Comparison of ENCODE assay signal across 12 mouse cellular contexts in genomic region chr6:36775647-36776360, GRCm38 (mm10). TPM values are rescaled to one million over a fixed set of nuclear protein-coding genes. Genes with fewer than 3 reads are reported as not detected.
A peak's percentile ranks its signal among the peaks of the same experiment; 100 is the strongest.
DNase-seq lines count a peak whose midpoint lies in the region; ATAC-seq and TF ChIP-seq lines count a peak whose summit lies in the region.
"Had no signal": no experiment of that assay in that cellular context is flagged by ENCODE, and none has a peak within 500 bp of the region (broad histone marks: within the 10 kb centered on the region; RNA-seq: fewer than 3 reads in every experiment).

No protein-coding gene starts in this region.

- no peak overlapping the region for H3K4me3 ChIP-seq in left cerebral cortex, adult 2 months
- H3K4me3 ChIP-seq in forebrain, embryonic 14.5 days (ENCODE audit: low read depth, low read length), result no peak overlapping the region
- peak overlapping the region; percentile 24; the same call in 1 of the 2 replicates for H3K4me3 ChIP-seq in midbrain, embryonic 10.5 days
- H3K4me3 ChIP-seq in neural tube, embryonic 15.5 days (replicated peaks), result no peak overlapping the region
- H3K4me3 ChIP-seq: embryonic facial prominence, embryonic 12.5 days; lung, embryonic 15.5 days had no signal

- 6% methylated on average over 10 of the region's 10 CpGs for WGBS in forebrain, embryonic 14.5 days
- 22% methylated on average over 10 of the region's 10 CpGs for WGBS in midbrain, embryonic 10.5 days
- WGBS in neural tube, embryonic 15.5 days, result 16% methylated on average over 10 of the region's 10 CpGs

- intact Hi-C loops in left cerebral cortex, adult 2 months (cut with DNase I), result loop anchor here (2.0 kb wide), 1 partner anchor 33 kb away; no protein-coding TSS in a partner anchor
- intact Hi-C loops in left cerebral cortex, postnatal 10 days (cut with DNase I), result no loop called here

- no peaks in the 10 kb centered on the region for H3K27me3 ChIP-seq in forebrain, embryonic 14.5 days (replicated peaks; ENCODE audit: control insufficient read depth, insufficient read depth, low read length)
- H3K27me3 ChIP-seq in midbrain, embryonic 10.5 days (ENCODE audit: low read depth, poor library complexity, severe bottlenecking), result peaks cover 92% of the 10 kb centered on the region
- H3K27me3 ChIP-seq in neural tube, embryonic 15.5 days (replicated peaks), result no peaks in the 10 kb centered on the region
- H3K27me3 ChIP-seq: embryonic facial prominence, embryonic 12.5 days; lung, embryonic 15.5 days had no signal

- no peaks in the 10 kb centered on the region for H3K9me3 ChIP-seq in forebrain, embryonic 14.5 days (replicated peaks; ENCODE audit: control insufficient read depth, low read length)
- H3K9me3 ChIP-seq in midbrain, embryonic 10.5 days (replicated peaks), result no peaks in the 10 kb centered on the region
- H3K9me3 ChIP-seq in neural tube, embryonic 15.5 days (replicated peaks), result no peaks in the 10 kb centered on the region
- H3K9me3 ChIP-seq: embryonic facial prominence, embryonic 12.5 days; lung, embryonic 15.5 days had no signal

- no peak overlapping the region; the same call in 1 of the 2 replicates for H3K9ac ChIP-seq in forebrain, embryonic 14.5 days (ENCODE audit: low read length)
- H3K9ac ChIP-seq in neural tube, embryonic 15.5 days (replicated peaks), result no peak overlapping the region
- H3K9ac ChIP-seq: embryonic facial prominence, embryonic 12.5 days; lung, embryonic 15.5 days had no signal

- ATAC-seq in forebrain, embryonic 14.5 days, result peak; percentile 40
- peak; percentile 62 for ATAC-seq in neural tube, embryonic 15.5 days (ENCODE audit: low FRiP score)
- ATAC-seq: activated CD4-positive, CD25-positive, alpha-beta regulatory T cell, adult 4 months had no signal

- no peak for DNase-seq in left cerebral cortex, adult 2 months (ENCODE audit: extremely low spot score in 1 of 2, low spot score in 2 of 2)
- DNase-seq in left cerebral cortex, postnatal 10 days (ENCODE audit: extremely low spot score in 1 of 2, low spot score in 2 of 2), result no peak
- DNase-seq in forebrain, embryonic 14.5 days (ENCODE audit: low spot score), result peak; percentile 64
- peak; percentile 89 for DNase-seq in midbrain, embryonic 10.5 days (ENCODE audit: low spot score)
- DNase-seq in ovary, postnatal 36 days (ENCODE audit: low spot score), result no peak
- DNase-seq in adrenal gland, postnatal 36 days, result no peak
- no peak for DNase-seq in right cerebral cortex, adult 2 months (ENCODE audit: low spot score in 2 of 2)
- DNase-seq: kidney, postnatal 4 days had no signal

- H3K27ac ChIP-seq in left cerebral cortex, adult 2 months, result peak overlapping the region; percentile 77
- peak overlapping the region; percentile 83 for H3K27ac ChIP-seq in forebrain, embryonic 14.5 days (ENCODE audit: low read depth, low read length)
- H3K27ac ChIP-seq in midbrain, embryonic 10.5 days (replicated peaks), result no peak overlapping the region
- peak overlapping the region; percentile 60 for H3K27ac ChIP-seq in neural tube, embryonic 15.5 days (replicated peaks)
- H3K27ac ChIP-seq: embryonic facial prominence, embryonic 12.5 days; lung, embryonic 15.5 days had no signal

- peaks cover 4% of the 10 kb centered on the region for H3K36me3 ChIP-seq in forebrain, embryonic 14.5 days (ENCODE audit: control insufficient read depth, insufficient read depth, low read length)
- peaks cover 21% of the 10 kb centered on the region for H3K36me3 ChIP-seq in midbrain, embryonic 10.5 days
- H3K36me3 ChIP-seq in neural tube, embryonic 15.5 days, result peaks cover 10% of the 10 kb centered on the region
- H3K36me3 ChIP-seq: lung, embryonic 15.5 days had no signal

- TF ChIP-seq CTCF in left cerebral cortex, adult 2 months (IDR thresholded peaks at IDR 0.05), result no peak

- H3K4me1 ChIP-seq in forebrain, embryonic 14.5 days (ENCODE audit: control insufficient read depth, insufficient read depth, low read length), result peaks cover 57% of the 10 kb centered on the region
- H3K4me1 ChIP-seq in midbrain, embryonic 10.5 days, result peaks cover 79% of the 10 kb centered on the region
- H3K4me1 ChIP-seq in neural tube, embryonic 15.5 days, result peaks cover 52% of the 10 kb centered on the region

- H3K4me2 ChIP-seq in forebrain, embryonic 14.5 days (ENCODE audit: low read length), result peak overlapping the region; percentile 2; the same call in 1 of the 2 replicates
- H3K4me2 ChIP-seq in neural tube, embryonic 15.5 days, result 0 out of 2 replicates have a peak overlapping the region, but pooled peaks have one; percentile 0
- H3K4me2 ChIP-seq: embryonic facial prominence, embryonic 12.5 days; lung, embryonic 15.5 days had no signal

RNA-seq across cellular contexts. Expression of gene Ptn, which starts 34.2 kb away (rescaled TPM):
- 100 to 1,000 TPM; 358 to 392 TPM for total RNA-seq in left cerebral cortex, adult 2 months (2021)
- 100 to 1,000 TPM; 701 to 733 TPM for total RNA-seq in left cerebral cortex, postnatal 10 days (2021)
- polyA plus RNA-seq in forebrain, embryonic 14.5 days (2014; fragmentation: Nextera tagmentation; extraction: Ambion mirVana), result 532 and 624 TPM in 2 replicates
- polyA plus RNA-seq in midbrain, embryonic 10.5 days (2016; fragmentation: Nextera tagmentation; extraction: Ambion mirVana), result 154 and 174 TPM in 2 replicates
- 623 and 715 TPM in 2 replicates for polyA plus RNA-seq in neural tube, embryonic 15.5 days (2015; fragmentation: Nextera tagmentation; extraction: Ambion mirVana)
- total RNA-seq in adrenal gland, postnatal 36 days (2021), result 10 to 100 TPM; 82.6 to 83.9 TPM
- polyA plus RNA-seq: activated CD4-positive, CD25-positive, alpha-beta regulatory T cell, adult 4 months had no signal

Comparison
In these comparisons a context has a peak if more than half of its experiments do, and no peak if none do; other contexts are left out.
1. DNase-seq: peak in forebrain, embryonic 14.5 days (single experiment) and midbrain, embryonic 10.5 days (single experiment); none in left cerebral cortex, adult 2 months (0 of 2), left cerebral cortex, postnatal 10 days (0 of 2), ovary, postnatal 36 days (single experiment), adrenal gland, postnatal 36 days (0 of 2) and right cerebral cortex, adult 2 months (0 of 2).
2. RNA of gene Ptn, which starts 34.2 kb away (total RNA-seq): 701 to 733 TPM in left cerebral cortex, postnatal 10 days and 358 to 392 TPM in left cerebral cortex, adult 2 months; 82.6 to 83.9 TPM in adrenal gland, postnatal 36 days; every median in the first group is over 4 times any median in the second.